Comparison of ENCODE assay signal across 15 mouse cellular contexts in the genomic region with DNA sequence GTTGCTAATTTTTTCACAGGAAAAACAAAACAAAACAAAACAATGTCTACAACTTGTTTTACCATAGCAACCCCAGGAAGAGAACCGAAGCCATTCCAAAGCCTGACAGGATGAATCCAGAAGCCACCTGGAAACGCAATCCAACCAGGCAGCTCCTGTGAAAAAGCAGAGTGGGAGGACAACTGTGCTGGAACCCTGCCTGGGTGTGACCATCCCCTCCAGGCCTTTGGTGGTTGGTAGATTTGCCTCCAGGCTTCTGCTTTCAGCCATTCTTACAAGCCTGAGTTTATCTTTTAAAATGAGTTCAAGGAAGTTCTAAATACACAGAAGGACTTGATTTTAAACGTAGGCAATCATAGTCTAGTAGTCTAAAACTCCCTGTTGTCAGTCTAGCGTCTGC. TPM values are rescaled to one million over a fixed set of nuclear protein-coding genes. Genes with fewer than 3 reads are reported as not detected.
DNase-seq lines count a peak whose midpoint lies in the region; ATAC-seq and TF ChIP-seq lines count a peak whose summit lies in the region.
"Had no signal": no experiment of that assay in that cellular context is flagged by ENCODE, and none has a peak within 500 bp of the region (broad histone marks: within the 10 kb centered on the region; RNA-seq: fewer than 3 reads in every experiment).

No protein-coding gene starts in this region.

- H3K4me3 ChIP-seq in heart, embryonic 12.5 days = no peak overlapping the region
- no peak overlapping the region for H3K4me3 ChIP-seq in stomach, embryonic 15.5 days (replicated peaks)
- no peak overlapping the region for H3K4me3 ChIP-seq in stomach, postnatal 0 days (ENCODE audit: low read depth, low read length)
- H3K4me3 ChIP-seq: forebrain, embryonic 13.5 days had no signal

- peak overlapping the region; percentile 49; the same call in 1 of the 2 replicates for H3K9ac ChIP-seq in heart, embryonic 12.5 days
- no peak overlapping the region for H3K9ac ChIP-seq in stomach, embryonic 15.5 days
- no peak overlapping the region for H3K9ac ChIP-seq in stomach, postnatal 0 days (ENCODE audit: low read length)
- H3K9ac ChIP-seq: forebrain, embryonic 13.5 days had no signal

- no peak for TF ChIP-seq CTCF in stomach, postnatal 0 days (IDR thresholded peaks at IDR 0.05; ENCODE audit: low read depth)

- intact Hi-C loops in left cerebral cortex, postnatal 25 days (cut with DNase I) = no loop called here

- peaks cover 73% of the 10 kb centered on the region for H3K4me1 ChIP-seq in heart, embryonic 12.5 days (replicated peaks)
- peaks cover 15% of the 10 kb centered on the region for H3K4me1 ChIP-seq in stomach, embryonic 15.5 days
- H3K4me1 ChIP-seq in stomach, postnatal 0 days (replicated peaks; ENCODE audit: control insufficient read depth, insufficient read depth) = peaks cover 6% of the 10 kb centered on the region; the same call in 1 of the 2 replicates
- H3K4me1 ChIP-seq: forebrain, embryonic 13.5 days had no signal

- no peak for DNase-seq in heart, adult 18-20 months
- DNase-seq in stomach, postnatal 0 days (ENCODE audit: low spot score) = no peak
- peak; percentile 12 to 60 for DNase-seq in left cerebral cortex, postnatal 25 days (ENCODE audit: low spot score in 2 of 2)
- peak; percentile 25 for DNase-seq in right cerebral cortex, postnatal 25 days
- DNase-seq in kidney, postnatal 25 days = no peak
- DNase-seq in urinary bladder, adult 2 months (ENCODE audit: low spot score) = no peak
- DNase-seq: adrenal gland, postnatal 36 days; cerebellum, adult 18-20 months; kidney, postnatal 14 days; lung, adult 2 months had no signal

- no peaks in the 10 kb centered on the region for H3K27me3 ChIP-seq in heart, embryonic 12.5 days (replicated peaks)
- no peaks in the 10 kb centered on the region for H3K27me3 ChIP-seq in stomach, embryonic 15.5 days (replicated peaks)
- H3K27me3 ChIP-seq in stomach, postnatal 0 days (ENCODE audit: control insufficient read depth, insufficient read depth, low read length) = no peaks in the 10 kb centered on the region
- H3K27me3 ChIP-seq: forebrain, embryonic 13.5 days had no signal

- no peak for ATAC-seq in heart, embryonic 12.5 days (ENCODE audit: insufficient number of reproducible peaks, low FRiP score)
- ATAC-seq in stomach, embryonic 15.5 days (ENCODE audit: insufficient read depth, low FRiP score, low read depth) = no peak
- no peak for ATAC-seq in stomach, postnatal 0 days (ENCODE audit: low FRiP score, low TSS enrichment)
- ATAC-seq: forebrain, embryonic 13.5 days; inflammation-experienced regulatory T-cells, adult 6 months had no signal

- no peaks in the 10 kb centered on the region for H3K36me3 ChIP-seq in heart, embryonic 12.5 days
- H3K36me3 ChIP-seq in stomach, embryonic 15.5 days = no peaks in the 10 kb centered on the region
- H3K36me3 ChIP-seq in stomach, postnatal 0 days (ENCODE audit: control insufficient read depth, insufficient read depth, low read length) = no peaks in the 10 kb centered on the region

- WGBS in heart, embryonic 12.5 days = 41% methylated on average over 4 of the region's 4 CpGs
- 56% methylated on average over 4 of the region's 4 CpGs for whole genome bisulfite sequencing in stomach, embryonic 15.5 days
- WGBS in stomach, postnatal 0 days = 64% methylated on average over 4 of the region's 4 CpGs

- H3K27ac ChIP-seq in heart, embryonic 12.5 days (ENCODE audit: poor library complexity, severe bottlenecking) = peak overlapping the region; percentile 97
- 0 out of 2 replicates have a peak overlapping the region, but pooled peaks have one; percentile 33 for H3K27ac ChIP-seq in stomach, embryonic 15.5 days
- H3K27ac ChIP-seq in stomach, postnatal 0 days (replicated peaks) = no peak overlapping the region
- H3K27ac ChIP-seq: forebrain, embryonic 13.5 days had no signal

- H3K9me3 ChIP-seq in heart, embryonic 12.5 days (replicated peaks) = no peaks in the 10 kb centered on the region
- H3K9me3 ChIP-seq in stomach, embryonic 15.5 days = no peaks in the 10 kb centered on the region
- H3K9me3 ChIP-seq in stomach, postnatal 0 days (ENCODE audit: control insufficient read depth, low read length) = no peaks in the 10 kb centered on the region
- H3K9me3 ChIP-seq: forebrain, embryonic 13.5 days had no signal

- no peak for TF ChIP-seq EP300 in stomach, postnatal 0 days (optimal IDR thresholded peaks at IDR 0.05)

- peak overlapping the region; percentile 61 for H3K4me2 ChIP-seq in heart, embryonic 12.5 days
- no peak overlapping the region for H3K4me2 ChIP-seq in stomach, embryonic 15.5 days
- H3K4me2 ChIP-seq in stomach, postnatal 0 days (replicated peaks; ENCODE audit: low read depth) = no peak overlapping the region
- H3K4me2 ChIP-seq: forebrain, embryonic 13.5 days had no signal

RNA-seq across cellular contexts. Expression of gene Mylk3, which starts 4.2 kb away (rescaled TPM):
- polyA plus RNA-seq in heart, embryonic 12.5 days (2016; fragmentation: Nextera tagmentation; extraction: Ambion mirVana) = 211 and 224 TPM in 2 replicates
- 100 to 1,000 TPM; 473 to 486 TPM for total RNA-seq in heart, adult 18-20 months (2021)
- polyA plus RNA-seq in stomach, embryonic 15.5 days (2015; fragmentation: Nextera tagmentation; extraction: Ambion mirVana) = 5.6 and 7.2 TPM in 2 replicates
- 0.10 and 0.13 TPM in 2 replicates for polyA plus RNA-seq in stomach, postnatal 0 days (2015; fragmentation: Nextera tagmentation; extraction: Ambion mirVana)
- total RNA-seq in left cerebral cortex, postnatal 25 days (2021) = 1 to 10 TPM; 2.2 to 2.6 TPM
- 0.21 and 0.22 TPM in 2 replicates for polyA plus RNA-seq in urinary bladder, adult 2 months (2012; rRNA removed)
- total RNA-seq: midbrain, postnatal 0 days had no signal
- polyA plus RNA-seq: inflammation-experienced regulatory T-cells, adult 6 months had no signal

RNA-seq across cellular contexts. Expression of gene 4921524J17Rik, which starts 50.7 kb away (rescaled TPM):
- polyA plus RNA-seq in heart, embryonic 12.5 days (2016; fragmentation: Nextera tagmentation; extraction: Ambion mirVana) = 69.5 and 73.4 TPM in 2 replicates
- 10 to 100 TPM; 18.1 to 19.4 TPM for total RNA-seq in heart, adult 18-20 months (2021)
- polyA plus RNA-seq in stomach, embryonic 15.5 days (2015; fragmentation: Nextera tagmentation; extraction: Ambion mirVana) = 37.7 and 38.3 TPM in 2 replicates
- polyA plus RNA-seq in stomach, postnatal 0 days (2015; fragmentation: Nextera tagmentation; extraction: Ambion mirVana) = 24.9 and 29.0 TPM in 2 replicates
- 10 to 100 TPM; 12.9 to 13.8 TPM for total RNA-seq in left cerebral cortex, postnatal 25 days (2021)
- polyA plus RNA-seq in urinary bladder, adult 2 months (2012; rRNA removed) = 16.4 TPM in 2 replicates

Comparison
In these comparisons a context has a peak if more than half of its experiments do, and no peak if none do; other contexts are left out.
1. DNase-seq: peak in left cerebral cortex, postnatal 25 days (2 of 2) and right cerebral cortex, postnatal 25 days (single experiment); none in heart, adult 18-20 months (0 of 2), stomach, postnatal 0 days (single experiment), kidney, postnatal 25 days (0 of 2) and urinary bladder, adult 2 months (single experiment).
2. RNA of gene Mylk3, which starts 4.2 kb away (polyA plus RNA-seq): 211 to 224 TPM in heart, embryonic 12.5 days; 5.6 to 7.2 TPM in stomach, embryonic 15.5 days, 0.21 to 0.22 TPM in urinary bladder, adult 2 months and 0.10 to 0.13 TPM in stomach, postnatal 0 days; every median in the first group is over 10 times any median in the second.